Mouse (Mus musculus) forebrain, embryonic 12.5 days (tissue): ENCODE data around the gene Brdt. TPM values are rescaled to one million over a fixed set of nuclear protein-coding genes. Genes with fewer than 3 reads are reported as not detected.
A peak's percentile ranks its signal among the peaks of the same experiment; 100 is the strongest.
"Not testable (repeated sequence)": the region's sequence is repeated elsewhere in the genome, so short reads cannot be mapped to it uniquely, and the experiment has no call there.

ENCODE experiments used
- ATAC-seq: fragments of 200-750 bp; cut with Nextera tagmentation; 2 replicates; pipeline ENCODE4 v1.8.0; 2017; ENCODE audit warnings: moderate TSS enrichment; ENCODE audit not compliant: low FRiP score
- H3K27ac ChIP-seq: fragments of 300-500 bp; sonication (generic); 2 replicates; pipeline ENCODE4 v1.5.1; 2016; ENCODE audit warnings: mild to moderate bottlenecking
- H3K27me3 ChIP-seq: fragments of 300-500 bp; sonication (generic); 2 replicates; pipeline ENCODE4 v1.6.1; 2016; ENCODE audit warnings: mild to moderate bottlenecking
- H3K36me3 ChIP-seq: fragments of 300-500 bp; sonication (generic); replicated peaks from 2 replicates; pipeline ENCODE4 v1.6.1; 2016; ENCODE audit warnings: mild to moderate bottlenecking
- H3K4me1 ChIP-seq: fragments of 300-500 bp; sonication (generic); 2 replicates; pipeline ENCODE4 v1.6.1; 2016
- H3K4me2 ChIP-seq: fragments of 300-500 bp; sonication (generic); 2 replicates; pipeline ENCODE4 v1.6.1; 2016; ENCODE audit warnings: mild to moderate bottlenecking, moderate library complexity
- H3K4me3 ChIP-seq: fragments of 300-500 bp; sonication (generic); replicated peaks from 2 replicates; pipeline ENCODE4 v1.5.1; 2016; ENCODE audit warnings: mild to moderate bottlenecking
- H3K9ac ChIP-seq: fragments of 300-500 bp; sonication (generic); 2 replicates; pipeline ENCODE4 v1.6.1; 2016; ENCODE audit warnings: mild to moderate bottlenecking
- H3K9me3 ChIP-seq: fragments of 300-500 bp; sonication (generic); 2 replicates; pipeline ENCODE4 v1.6.1; 2016
- WGBS: fragments of 180-500 bp; shearing (Covaris S2); methylation state at CpG from one replicate; pipeline ENCODE4 v1.1.7; 2016; 5-methylcytosine and 5-hydroxymethylcytosine counted together
- polyA plus RNA-seq: library from polyadenylated mRNA; unstranded; fragments of >200 nt; fragmentation: Nextera tagmentation; extraction: Ambion mirVana; gene quantifications from 2 replicates; pipeline ENCODE4 v1.2.1, GENCODE M21; 2016

Gene Brdt
- polyA plus RNA-seq, 1 experiment from 2014 or later = 1.4 TPM

DNA sequence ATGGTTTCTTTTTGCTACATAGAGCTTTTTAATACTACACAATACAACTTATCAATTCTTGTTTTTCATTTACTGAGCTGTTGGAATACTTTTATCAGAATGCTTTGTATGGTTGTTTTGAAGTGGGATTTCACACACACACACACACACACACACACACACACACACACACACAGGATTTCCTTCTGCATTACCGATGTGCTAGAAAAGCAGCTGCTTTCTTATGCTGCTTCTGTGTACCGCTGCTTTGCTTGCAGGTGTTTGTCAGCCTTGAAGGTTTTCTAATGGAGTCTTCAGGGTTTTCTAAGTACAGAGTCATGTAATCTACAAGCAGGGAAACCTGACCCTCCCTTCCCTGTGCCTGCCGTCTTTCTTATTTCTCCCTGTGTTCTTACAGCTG, 23.0 kb downstream of the Brdt start:
- no peak for ATAC-seq
- H3K9me3 ChIP-seq = no peaks in the 10 kb centered on the region
- 70% methylated on average over 3 of the region's 3 CpGs for WGBS

DNA sequence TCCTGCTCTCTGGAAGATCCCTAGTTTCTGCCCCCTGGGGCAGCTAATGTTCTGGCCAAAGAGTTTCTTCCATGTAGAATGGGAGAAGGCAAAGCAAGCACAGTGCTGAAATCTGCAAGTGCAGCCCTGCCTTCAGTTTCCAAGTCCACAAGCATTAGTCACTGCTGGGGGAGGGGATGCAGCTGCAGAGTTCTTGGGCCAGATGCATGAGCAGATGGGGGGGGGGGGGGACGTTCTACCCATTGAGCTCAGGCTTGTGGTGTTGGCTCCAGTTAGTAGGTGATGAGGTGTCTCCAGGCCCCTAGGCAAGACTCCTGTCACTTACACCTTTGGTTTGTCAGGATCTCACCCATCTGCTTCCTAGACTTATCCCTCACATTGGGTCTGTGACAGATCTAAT, 24.8 kb downstream of the Brdt start:
- 60% methylated on average over 1 of the region's 1 CpGs for WGBS
- no peaks in the 10 kb centered on the region for H3K36me3 ChIP-seq
- H3K9me3 ChIP-seq = no peaks in the 10 kb centered on the region
- no peak overlapping the region for H3K4me3 ChIP-seq
- no peak overlapping the region for H3K9ac ChIP-seq
- ATAC-seq = no peak
- H3K27ac ChIP-seq = no peak overlapping the region
- H3K27me3 ChIP-seq = no peaks in the 10 kb centered on the region
- H3K4me2 ChIP-seq = no peak overlapping the region
- H3K4me1 ChIP-seq = peaks cover 4% of the 10 kb centered on the region

More for the DNA sequence above, 23.0 kb downstream of the Brdt start:
- no peaks in the 10 kb centered on the region for H3K4me1 ChIP-seq
- H3K27ac ChIP-seq = no peak overlapping the region
- H3K4me3 ChIP-seq = no peak overlapping the region
- no peak overlapping the region for H3K4me2 ChIP-seq
- no peaks in the 10 kb centered on the region for H3K36me3 ChIP-seq
- H3K9ac ChIP-seq = no peak overlapping the region
- H3K27me3 ChIP-seq = no peaks in the 10 kb centered on the region

DNA sequence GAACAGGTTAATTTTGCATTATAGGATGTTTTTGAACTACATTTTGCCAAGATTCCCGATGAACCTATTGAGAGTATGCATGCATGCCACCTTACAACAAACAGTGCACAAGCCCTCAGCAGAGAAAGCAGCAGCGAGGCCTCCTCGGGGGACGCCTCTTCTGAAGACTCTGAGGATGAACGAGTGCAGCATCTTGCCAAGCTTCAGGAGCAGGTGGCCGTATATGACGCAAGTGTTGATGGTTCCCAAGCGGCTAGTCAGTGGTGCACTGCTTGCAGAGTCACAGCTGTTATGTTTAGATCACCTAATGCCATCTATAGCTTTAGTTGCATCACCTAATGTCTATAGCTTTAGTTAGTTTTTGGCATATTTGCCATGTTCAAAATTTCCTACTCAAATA, 26.8 kb downstream of the Brdt start:
- Histone ChIP-seq H3K27ac (no peak overlapping the region), H3K36me3 (no peaks in the 10 kb centered on the region), H3K4me2 (no peak overlapping the region), H3K4me3 (no peak overlapping the region), H3K9ac (no peak overlapping the region), H3K9me3 (no peaks in the 10 kb centered on the region), H3K27me3 (no peaks in the 10 kb centered on the region), H3K4me1 (peaks cover 4% of the 10 kb centered on the region)
- WGBS = 89% methylated on average over 8 of the region's 8 CpGs
- no peak for ATAC-seq

DNA sequence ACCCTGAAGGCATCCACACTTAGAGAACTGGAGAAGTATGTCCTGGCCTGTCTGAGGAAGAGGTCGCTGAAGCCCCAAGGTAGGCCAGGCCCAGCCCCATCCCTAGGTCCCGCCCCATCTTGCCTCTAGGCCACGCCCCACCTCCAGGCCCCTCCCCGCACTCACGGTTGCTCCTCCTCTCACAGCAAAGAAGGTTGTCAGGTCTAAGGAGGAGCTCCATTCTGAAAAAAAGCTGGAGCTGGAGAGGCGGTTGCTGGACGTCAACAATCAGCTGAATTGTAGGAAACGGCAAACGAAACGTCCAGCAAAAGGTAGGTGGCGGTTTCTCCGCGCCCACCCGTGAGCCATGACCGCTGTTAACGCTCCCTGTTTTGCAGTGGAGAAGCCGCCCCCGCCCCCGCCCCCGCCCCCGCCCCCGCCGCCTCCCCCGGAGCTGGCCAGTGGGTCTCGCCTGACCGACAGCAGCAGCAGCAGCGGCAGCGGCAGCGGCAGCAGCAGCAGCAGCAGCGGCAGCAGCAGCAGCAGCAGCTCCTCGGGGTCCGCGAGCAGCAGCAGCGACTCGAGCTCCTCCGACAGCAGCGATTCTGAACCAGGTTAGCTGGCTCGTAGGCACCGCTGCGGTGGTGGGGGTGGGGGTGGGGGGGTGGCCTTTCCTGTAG, 28.6 kb downstream of the Brdt start:
- Histone ChIP-seq H3K9ac (peak overlapping the region; percentile 63), H3K9me3 (no peaks in the 10 kb centered on the region), H3K36me3 (no peaks in the 10 kb centered on the region), H3K4me3 (peak overlapping the region; percentile 67), H3K4me1 (peaks cover 4% of the 10 kb centered on the region), H3K27me3 (no peaks in the 10 kb centered on the region), H3K4me2 (peak overlapping the region; percentile 58), H3K27ac (peak overlapping the region; percentile 78)
- ATAC-seq = peak; percentile 94
- WGBS = under 1% methylated on average over 35 of the region's 40 CpGs

DNA sequence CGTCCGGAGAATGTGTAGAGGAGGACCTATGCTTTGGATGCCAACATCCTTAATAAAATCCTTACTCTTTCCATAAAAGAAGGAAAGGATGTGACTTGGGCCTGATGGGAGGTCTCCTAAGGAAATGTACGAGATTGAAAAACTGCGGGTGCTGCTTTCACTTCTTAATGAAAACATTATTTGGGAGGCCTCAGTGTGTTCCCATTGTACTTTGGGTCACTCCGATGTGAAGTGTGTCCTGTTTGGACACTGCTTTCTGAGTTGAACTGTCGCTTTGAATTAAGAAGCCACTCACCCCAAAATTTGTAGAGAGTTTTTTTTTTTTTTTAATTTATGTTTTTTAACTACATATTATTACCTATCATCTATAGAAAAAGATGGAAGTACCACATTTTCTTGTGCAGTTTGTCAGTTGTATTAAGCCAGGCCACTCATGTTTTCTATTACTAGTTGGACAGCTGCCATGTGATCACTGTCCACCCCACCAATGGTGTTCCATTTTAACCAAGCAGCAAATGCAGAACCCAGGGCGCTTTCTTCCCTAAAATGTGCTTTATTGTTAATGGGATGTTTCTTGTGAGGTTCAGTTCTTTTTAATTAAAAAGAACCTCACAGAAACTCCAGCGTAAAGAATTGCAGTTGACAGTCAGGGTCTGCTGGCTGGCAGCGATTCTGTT, 29.2 kb downstream of the Brdt start:
- Histone ChIP-seq H3K9me3 (no peaks in the 10 kb centered on the region), H3K27ac (peak overlapping the region; percentile 78), H3K27me3 (no peaks in the 10 kb centered on the region), H3K4me2 (peak overlapping the region; percentile 58), H3K4me3 (peak overlapping the region; percentile 67), H3K4me1 (peaks cover 4% of the 10 kb centered on the region), H3K36me3 (no peaks in the 10 kb centered on the region), H3K9ac (peak overlapping the region; percentile 63)
- 17% methylated on average over 9 of the region's 9 CpGs for WGBS
- no peak; the same call in 1 of the 2 replicates for ATAC-seq

DNA sequence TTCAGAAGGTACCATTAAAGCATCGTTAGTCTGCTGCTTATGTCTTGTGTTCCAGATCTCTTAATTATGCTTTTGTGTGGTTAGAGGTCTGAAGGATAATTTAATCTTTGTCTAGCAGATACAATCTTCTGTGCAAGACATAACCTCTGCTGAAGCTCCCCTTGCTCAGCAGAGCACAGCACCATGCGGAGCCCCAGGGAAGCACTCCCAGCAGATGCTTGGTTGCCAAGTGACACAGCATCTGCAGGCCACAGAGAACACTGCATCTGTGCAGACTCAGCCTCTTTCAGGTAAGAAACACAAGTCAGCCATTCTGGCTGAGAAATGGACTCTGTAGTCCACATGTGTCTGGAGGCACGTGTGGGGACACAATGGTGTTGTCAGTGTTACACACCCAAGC, 39.1 kb downstream of the Brdt start:
- no peaks in the 10 kb centered on the region for H3K36me3 ChIP-seq
- ATAC-seq = no peak
- no peak overlapping the region for H3K27ac ChIP-seq
- no peak overlapping the region for H3K4me3 ChIP-seq
- H3K27me3 ChIP-seq = no peaks in the 10 kb centered on the region
- 70% methylated on average over 3 of the region's 3 CpGs for WGBS
- H3K9me3 ChIP-seq = no peaks in the 10 kb centered on the region
- H3K9ac ChIP-seq = no peak overlapping the region
- no peak overlapping the region for H3K4me2 ChIP-seq
- peaks cover 7% of the 10 kb centered on the region; the same call in 1 of the 2 replicates for H3K4me1 ChIP-seq

DNA sequence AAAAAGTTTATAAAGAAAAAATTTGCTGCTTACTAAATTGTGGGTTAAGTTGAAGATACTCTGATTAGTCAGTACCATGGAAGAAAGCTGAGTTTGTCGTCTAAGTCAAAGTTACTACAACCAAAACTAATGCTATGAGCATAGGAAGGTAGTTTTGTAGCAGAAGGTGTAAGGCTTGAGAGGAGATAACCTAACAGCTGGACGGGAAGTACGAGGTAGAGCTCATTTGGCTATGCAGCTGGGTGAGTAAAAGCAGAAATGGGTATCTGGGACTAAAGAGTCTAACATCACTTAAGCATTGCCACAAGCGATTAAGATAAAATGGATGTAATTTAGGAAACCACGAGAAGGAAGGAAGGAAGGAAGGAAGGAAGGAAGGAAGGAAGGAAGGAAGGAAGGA, 40.4 kb downstream of the Brdt start:
- no peak overlapping the region for H3K9ac ChIP-seq
- WGBS = 91% methylated on average over 5 of the region's 5 CpGs
- no peak overlapping the region for H3K4me2 ChIP-seq
- no peak overlapping the region for H3K4me3 ChIP-seq
- no peak overlapping the region for H3K27ac ChIP-seq
- peaks cover 7% of the 10 kb centered on the region; the same call in 1 of the 2 replicates for H3K4me1 ChIP-seq
- no peak for ATAC-seq
- H3K36me3 ChIP-seq = no peaks in the 10 kb centered on the region
- H3K27me3 ChIP-seq = no peaks in the 10 kb centered on the region
- H3K9me3 ChIP-seq = no peaks in the 10 kb centered on the region

DNA sequence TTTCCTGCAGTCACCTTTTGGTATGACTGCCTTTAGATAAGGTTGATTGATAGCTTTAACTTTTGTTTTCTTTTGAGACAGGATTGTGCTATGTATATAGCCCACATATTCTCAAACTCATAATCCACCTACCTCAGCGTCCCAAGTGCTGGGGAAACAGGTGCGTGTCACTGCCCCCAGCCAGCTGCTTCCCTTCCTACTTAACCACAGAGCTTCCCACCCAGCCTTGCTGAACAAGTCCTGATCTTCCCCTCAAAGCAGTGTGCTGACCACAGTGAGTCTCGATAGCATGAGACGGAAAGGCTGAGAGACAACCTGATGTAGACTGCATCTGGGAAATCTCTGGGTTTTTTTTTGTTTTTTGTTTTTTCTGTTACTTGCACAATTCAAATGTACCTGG, 42.3 kb downstream of the Brdt start:
- H3K4me2 ChIP-seq = no peak overlapping the region
- no peaks in the 10 kb centered on the region for H3K36me3 ChIP-seq
- no peak overlapping the region for H3K9ac ChIP-seq
- no peak overlapping the region for H3K4me3 ChIP-seq
- ATAC-seq = no peak
- WGBS = 89% methylated on average over 4 of the region's 4 CpGs
- H3K9me3 ChIP-seq = no peaks in the 10 kb centered on the region
- H3K4me1 ChIP-seq = peaks cover 7% of the 10 kb centered on the region; the same call in 1 of the 2 replicates
- H3K27me3 ChIP-seq = no peaks in the 10 kb centered on the region
- H3K27ac ChIP-seq = no peak overlapping the region

DNA sequence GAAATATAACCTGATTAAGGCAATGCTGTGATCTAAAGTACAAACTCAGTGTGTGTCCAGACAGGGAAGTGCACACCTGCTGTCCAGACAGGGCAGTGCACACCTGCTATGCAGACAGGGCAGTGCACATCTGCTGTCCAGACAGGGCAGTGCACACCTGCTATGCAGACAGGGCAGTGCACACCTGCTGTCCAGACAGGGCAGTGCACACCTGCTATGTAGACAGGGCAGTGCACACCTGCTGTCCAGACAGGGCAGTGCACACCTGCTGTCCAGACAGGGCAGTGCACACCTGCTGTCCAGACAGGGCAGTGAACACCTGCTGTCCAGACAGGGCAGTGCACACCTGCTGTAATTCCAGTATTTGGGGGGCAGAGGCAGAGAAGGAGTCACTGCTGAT, 55.5 kb downstream of the Brdt start:
- not testable (repeated sequence) for H3K27me3 ChIP-seq, H3K4me1 ChIP-seq, H3K36me3 ChIP-seq, H3K27ac ChIP-seq, H3K4me3 ChIP-seq, ATAC-seq, H3K9me3 ChIP-seq, H3K4me2 ChIP-seq, H3K9ac ChIP-seq

DNA sequence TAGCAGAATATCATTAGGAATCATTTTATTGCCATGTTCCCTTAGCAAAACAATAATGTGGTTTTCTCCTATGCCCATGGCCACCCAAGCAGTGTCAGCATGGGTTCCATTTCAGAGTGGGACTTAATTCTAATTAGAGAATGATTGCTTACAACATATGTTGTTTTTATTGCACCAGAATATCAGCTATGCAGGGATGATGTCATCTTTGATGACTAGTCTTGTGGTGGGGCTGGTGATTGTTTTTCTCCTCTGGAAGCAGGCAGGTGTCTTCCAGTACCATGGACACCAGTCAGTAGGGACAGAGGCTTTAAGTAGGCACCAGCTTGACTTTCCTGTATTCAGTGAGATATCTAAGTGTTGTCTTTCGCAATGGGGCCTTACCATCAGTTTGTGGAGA, 56.8 kb downstream of the Brdt start:
- WGBS = 87% methylated on average over 1 of the region's 1 CpGs
- Histone ChIP-seq H3K36me3 (no peaks in the 10 kb centered on the region), H3K27ac (no peak overlapping the region), H3K9ac (no peak overlapping the region), H3K4me3 (no peak overlapping the region), H3K27me3 (no peaks in the 10 kb centered on the region), H3K4me1 (no peaks in the 10 kb centered on the region), H3K9me3 (no peaks in the 10 kb centered on the region), H3K4me2 (no peak overlapping the region)
- ATAC-seq = no peak

DNA sequence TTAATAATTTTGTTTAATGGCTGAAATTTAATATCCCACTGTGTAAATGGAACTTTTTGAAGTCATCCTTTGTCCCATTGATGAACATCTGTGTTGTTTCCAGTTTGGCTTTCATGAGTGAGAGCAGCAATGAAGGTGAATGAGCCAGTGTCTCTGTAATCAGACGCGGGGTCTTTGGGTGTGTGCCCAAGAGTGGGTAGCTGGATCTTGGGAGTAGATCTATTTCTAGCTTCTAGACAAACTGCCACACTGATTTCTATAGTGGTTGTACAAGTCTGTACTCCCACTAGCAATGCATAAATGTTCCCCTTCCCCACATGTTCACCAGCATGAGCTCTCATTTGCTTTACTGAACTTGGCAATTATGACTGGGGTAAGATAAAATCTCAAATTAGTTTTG, 58.4 kb downstream of the Brdt start:
- H3K4me2 ChIP-seq = no peak overlapping the region
- H3K4me1 ChIP-seq = no peaks in the 10 kb centered on the region
- H3K27ac ChIP-seq = no peak overlapping the region
- no peak overlapping the region for H3K9ac ChIP-seq
- H3K9me3 ChIP-seq = no peaks in the 10 kb centered on the region
- WGBS = 91% methylated on average over 2 of the region's 2 CpGs
- H3K27me3 ChIP-seq = no peaks in the 10 kb centered on the region
- no peaks in the 10 kb centered on the region for H3K36me3 ChIP-seq
- no peak overlapping the region for H3K4me3 ChIP-seq
- ATAC-seq = no peak

DNA sequence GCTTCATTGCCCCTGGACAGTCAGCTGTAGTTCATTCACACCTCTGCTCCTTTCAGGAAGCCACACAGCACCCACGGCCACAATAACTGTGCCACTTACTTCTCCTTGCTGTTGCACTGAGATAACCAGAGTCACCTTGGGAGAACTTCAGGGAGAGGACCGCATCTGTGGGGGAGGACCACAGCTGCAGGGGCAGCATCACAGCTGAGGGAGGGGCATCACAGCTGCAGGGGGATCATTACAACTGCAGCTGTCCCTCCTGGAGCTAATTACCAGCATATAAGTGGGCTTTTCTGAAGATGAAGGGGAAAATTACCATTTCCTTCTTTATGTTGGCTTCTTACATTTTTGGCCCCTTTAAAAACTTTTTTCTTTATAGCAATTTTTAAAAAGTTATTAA, 63.5 kb downstream of the Brdt start:
- ATAC-seq = no peak
- Histone ChIP-seq H3K27ac (no peak overlapping the region), H3K4me2 (no peak overlapping the region), H3K27me3 (no peaks in the 10 kb centered on the region), H3K4me1 (no peaks in the 10 kb centered on the region), H3K9me3 (no peaks in the 10 kb centered on the region; the same call in 1 of the 2 replicates), H3K9ac (no peak overlapping the region), H3K36me3 (no peaks in the 10 kb centered on the region), H3K4me3 (no peak overlapping the region)
- WGBS = 81% methylated on average over 2 of the region's 2 CpGs

DNA sequence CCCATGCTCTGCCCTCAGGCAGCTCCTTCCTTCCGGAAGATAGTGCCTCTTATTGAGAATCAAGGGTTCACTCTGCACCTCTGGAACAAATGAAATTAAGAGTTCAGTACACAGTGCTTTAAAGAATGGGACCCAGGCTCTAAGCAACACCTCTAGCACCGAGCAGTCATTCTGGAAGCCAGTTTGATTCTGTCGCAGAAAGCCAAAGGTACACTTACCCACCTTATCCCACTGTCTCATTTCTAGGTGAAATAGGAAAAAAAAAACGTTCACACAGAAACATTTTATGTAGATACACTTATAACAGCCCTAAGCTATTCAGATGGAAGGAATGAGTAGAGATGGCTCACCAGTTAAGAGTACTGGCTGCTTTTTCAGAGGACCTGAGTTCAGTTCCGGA, 71.5 kb downstream of the Brdt start, which contains the start of gene Ephx4:
TSS of gene Ephx4 (plus strand) at position 301 of the 400 bp plus-strand sequence.
- Histone ChIP-seq H3K27ac (no peak within 1 kb of the TSS), H3K27me3 (peaks cover 30% of the 10 kb centered on the region), H3K4me2 (peak within 1 kb of the TSS; percentile 98), H3K36me3 (no peaks in the 10 kb centered on the region), H3K9me3 (no peaks in the 10 kb centered on the region; the same call in 1 of the 2 replicates), H3K4me3 (peak within 1 kb of the TSS; percentile 61), H3K4me1 (peaks cover 13% of the 10 kb centered on the region), H3K9ac (peak within 1 kb of the TSS; percentile 67)
- no peak for ATAC-seq
- WGBS = 16% methylated on average over 5 of the region's 5 CpGs
